Mouse (Mus musculus): ENCODE measurements around the gene Cyp4f37.

DNA sequence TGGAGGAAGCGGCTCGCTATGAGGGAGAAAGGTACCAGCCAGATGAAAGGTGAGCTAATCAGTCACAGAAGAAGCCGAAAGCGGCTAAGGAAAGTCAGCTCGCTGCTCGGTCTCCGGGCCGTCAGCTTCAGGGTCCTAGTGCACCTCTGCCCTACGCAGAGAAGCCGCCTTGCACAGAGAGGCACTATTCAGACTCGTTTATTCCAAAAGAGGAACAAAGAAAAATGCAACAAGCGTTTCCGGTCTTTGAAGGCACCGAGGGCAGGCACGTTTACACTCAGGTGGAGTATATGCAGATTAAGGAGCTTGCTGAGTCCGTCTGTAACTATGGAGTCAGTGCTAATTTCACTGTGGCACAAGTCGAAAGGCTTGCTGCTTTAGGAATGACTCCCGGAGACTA, 24.6 kb upstream of the Cyp4f37 start:
- TF ChIP-seq CTCF (IDR thresholded peaks at IDR 0.05; ENCODE audit: low read depth, low read length) (no peak), POLR2A (IDR thresholded peaks at IDR 0.05; ENCODE audit: borderline replicate concordance, low read depth, low read length) (no peak)

Measured in bone marrow macrophage, adult 2 months (primary cell).